Mouse (Mus musculus): Measurements from ENCODE around the gene Kptn.

Gene Kptn

DNA sequence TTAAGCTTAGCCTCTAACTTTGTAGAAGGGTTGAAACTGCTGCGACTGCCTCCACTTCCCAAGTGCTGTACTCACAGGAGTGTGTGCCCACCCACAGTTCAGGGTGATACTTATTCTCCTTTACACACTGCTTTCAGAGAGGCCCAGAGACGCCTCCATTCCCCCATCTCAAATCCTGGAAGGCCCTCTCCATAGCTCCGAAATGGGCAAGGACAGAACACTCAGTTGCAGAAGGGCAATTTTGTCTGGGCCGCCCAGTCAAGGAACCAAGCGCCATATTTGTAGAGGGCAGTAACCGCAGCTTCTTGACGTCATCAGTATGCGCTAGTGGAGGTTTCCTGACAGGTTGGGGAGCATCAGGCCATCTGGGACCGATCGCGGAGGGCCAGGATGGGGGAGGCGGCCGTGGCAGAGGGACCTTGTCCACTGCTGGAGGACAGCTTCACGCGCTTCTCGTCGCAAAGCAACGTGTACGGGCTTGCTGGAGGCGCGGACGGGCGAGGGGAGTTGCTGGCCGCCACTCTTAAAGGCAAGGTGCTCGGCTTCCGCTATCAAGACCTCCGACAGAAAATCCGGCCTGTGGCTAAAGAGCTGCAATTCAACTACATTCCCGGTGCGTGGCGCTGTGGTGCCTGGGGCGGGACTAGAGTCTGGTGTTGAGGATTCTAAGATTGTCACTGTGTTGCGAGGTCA is at the start of gene Kptn:
Gene Kptn (plus strand): TSS at position 327 of the 693 bp plus-strand sequence.
- DNase-seq, result peak; percentile 94

GRCm38 (mm10) chr7:16070846-16071245 is 48.8 kb upstream of the Kptn start:
- DNase-seq, result no peak

DNA sequence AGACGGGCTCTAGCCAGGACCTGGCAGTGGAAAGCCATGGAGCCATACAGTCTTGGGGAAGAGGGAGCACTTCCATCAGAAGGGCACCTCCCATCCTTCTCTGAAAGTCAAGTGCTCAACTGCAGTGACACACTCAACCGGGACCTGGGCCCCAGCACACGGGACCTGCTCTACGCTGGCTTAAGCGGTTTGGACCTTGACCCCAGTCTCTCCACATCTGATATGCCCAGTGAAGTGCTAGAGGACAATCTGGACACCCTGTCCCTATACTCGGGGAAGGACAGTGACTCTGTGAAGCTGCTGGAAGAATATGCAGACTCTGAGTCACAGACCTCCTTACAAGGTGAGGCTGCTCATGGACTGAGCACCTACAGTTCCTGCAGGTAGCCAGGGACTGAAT is 47.8 kb upstream of the Kptn start:
- DNase-seq, result no peak

DNA sequence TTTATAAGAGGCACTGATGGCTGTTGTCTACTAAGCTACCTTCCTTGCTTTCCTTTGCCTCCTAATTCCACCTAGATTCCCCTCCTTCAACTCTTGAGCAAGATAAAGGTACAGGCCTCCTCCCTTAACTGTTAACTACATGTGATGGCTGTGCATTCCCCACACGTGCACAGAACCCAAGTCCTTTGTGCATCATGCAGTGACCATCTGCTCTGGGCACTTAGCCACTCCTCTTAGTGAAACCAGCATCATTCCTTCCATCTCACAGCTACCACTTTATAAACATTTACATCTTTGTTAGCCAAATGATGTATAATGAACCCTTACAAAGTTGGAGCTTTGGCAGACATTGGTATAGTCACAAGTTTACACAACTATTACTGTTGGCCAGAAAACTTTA is 39.7 kb upstream of the Kptn start:
- DNase-seq, result no peak

DNA sequence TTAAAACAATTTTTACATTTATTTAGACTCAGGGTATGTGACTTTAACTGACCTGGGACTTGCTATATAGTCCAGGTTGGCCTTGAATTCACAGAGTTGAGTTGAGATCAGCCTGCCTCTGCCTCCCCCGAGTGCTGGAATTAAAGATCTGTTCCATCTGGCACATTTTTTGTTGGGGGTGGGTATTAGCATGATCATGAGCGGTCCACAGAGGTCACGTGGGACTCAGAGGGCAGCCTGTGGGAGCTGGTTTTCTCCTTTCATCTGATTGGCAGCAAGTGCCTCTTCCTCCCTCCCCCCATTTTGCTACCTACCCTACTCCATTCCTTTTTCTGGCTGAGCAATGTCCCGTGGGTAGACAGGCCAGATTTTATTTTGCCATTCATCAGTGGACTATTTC is 39.1 kb upstream of the Kptn start:
- no peak for DNase-seq

DNA sequence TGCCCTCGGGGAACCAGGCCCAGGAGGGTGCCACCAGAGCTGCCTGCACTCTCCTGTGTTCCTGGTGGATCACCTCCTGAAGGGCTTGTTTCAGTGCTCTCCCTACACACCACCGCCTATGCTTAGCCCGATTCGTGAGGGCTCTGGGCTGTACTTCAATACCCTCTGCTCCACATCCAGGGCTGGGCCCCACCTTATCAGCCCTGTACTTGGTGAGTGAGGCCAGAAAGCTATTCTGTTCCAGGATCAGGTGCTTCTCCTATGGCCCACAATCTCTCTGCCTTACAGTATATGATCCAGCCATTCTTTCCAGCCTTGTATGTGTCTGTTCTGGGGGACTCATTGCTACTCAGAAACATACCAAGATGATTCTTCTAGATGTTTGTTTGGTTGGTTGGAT is 36.3 kb upstream of the Kptn start:
- no peak for DNase-seq

GRCm38 (mm10) chr7:16087587-16087986 is 32.1 kb upstream of the Kptn start:
- peak; percentile 68 for DNase-seq

GRCm38 (mm10) chr7:16094592-16094991 is 25.1 kb upstream of the Kptn start:
- no peak for DNase-seq

- peak; percentile 100 for DNase-seq
Measured at GRCm38 (mm10) chr7:16098021-16099017, 21.4 kb upstream of the Kptn start, which contains the start of gene Napa. Gene Napa (plus strand): TSS chr7:16098458.

- DNase-seq, result no peak
Measured at GRCm38 (mm10) chr7:16099901-16100300, 19.8 kb upstream of the Kptn start.

DNA sequence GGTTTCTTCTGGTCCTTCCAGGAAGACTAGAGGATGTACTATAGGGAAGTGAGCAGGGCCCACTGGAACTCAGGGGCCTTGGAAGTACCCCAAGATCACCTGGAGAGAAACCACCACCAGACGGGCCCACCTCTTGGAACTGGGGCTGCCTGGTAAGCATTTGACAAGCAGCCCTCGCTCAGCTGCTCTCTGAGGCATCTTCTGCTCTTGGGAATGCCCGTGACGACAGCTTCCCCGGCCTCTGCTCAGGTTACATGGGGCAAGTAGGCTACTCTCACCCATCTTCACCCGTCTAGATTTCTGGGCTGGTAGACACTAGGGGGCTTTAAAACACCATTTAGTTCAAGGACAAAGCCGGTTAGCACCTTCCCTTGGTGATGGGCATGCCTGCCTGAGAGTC is 18.6 kb upstream of the Kptn start:
- peak; percentile 48 for DNase-seq

- peak; percentile 56 for DNase-seq
Measured at GRCm38 (mm10) chr7:16101726-16102475, 17.8 kb upstream of the Kptn start.

- DNase-seq, result peak; percentile 58
Measured at GRCm38 (mm10) chr7:16102686-16103226, 16.9 kb upstream of the Kptn start.

- peak; percentile 98 for DNase-seq
Measured at GRCm38 (mm10) chr7:16103760-16104159, 15.9 kb upstream of the Kptn start.

- no peak for DNase-seq
Measured at GRCm38 (mm10) chr7:16104611-16105388, 14.9 kb upstream of the Kptn start.

DNA sequence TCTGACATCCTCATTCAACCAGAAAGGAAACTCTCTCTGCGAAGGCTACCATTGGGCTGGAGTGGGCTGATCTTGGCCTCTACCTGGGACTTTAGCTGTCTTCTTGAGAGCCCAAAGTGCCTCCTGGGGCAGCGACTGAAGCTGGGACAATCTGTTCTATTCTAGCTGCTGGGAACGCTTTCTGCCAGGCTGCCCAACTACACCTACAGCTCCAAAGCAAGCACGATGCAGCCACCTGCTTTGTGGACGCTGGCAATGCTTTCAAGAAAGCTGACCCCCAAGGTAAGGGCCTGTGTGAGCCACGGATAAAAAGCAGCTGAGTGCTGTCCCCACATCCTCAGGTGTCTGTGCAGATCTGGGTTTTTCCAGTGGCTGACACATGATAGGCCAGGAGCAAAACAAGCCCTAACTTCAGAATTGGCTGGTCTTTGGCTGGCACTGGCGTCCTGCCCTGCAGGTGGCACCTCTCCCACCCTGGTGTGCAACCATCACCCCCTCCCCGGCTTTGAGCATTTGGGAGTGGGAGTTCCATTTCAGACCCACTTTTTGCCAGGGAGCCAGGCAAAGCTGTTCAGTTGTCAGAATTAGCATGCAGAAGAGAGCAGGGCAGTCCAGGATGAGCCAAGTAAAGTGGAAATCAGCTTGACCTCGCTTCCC is 10.7 kb upstream of the Kptn start:
- DNase-seq, result peak; percentile 61

- peak; percentile 47 for DNase-seq
Measured at GRCm38 (mm10) chr7:16110158-16110557, 9.5 kb upstream of the Kptn start.

GRCm38 (mm10) chr7:16111284-16112090 is 8.2 kb upstream of the Kptn start:
- DNase-seq, result no peak

DNA sequence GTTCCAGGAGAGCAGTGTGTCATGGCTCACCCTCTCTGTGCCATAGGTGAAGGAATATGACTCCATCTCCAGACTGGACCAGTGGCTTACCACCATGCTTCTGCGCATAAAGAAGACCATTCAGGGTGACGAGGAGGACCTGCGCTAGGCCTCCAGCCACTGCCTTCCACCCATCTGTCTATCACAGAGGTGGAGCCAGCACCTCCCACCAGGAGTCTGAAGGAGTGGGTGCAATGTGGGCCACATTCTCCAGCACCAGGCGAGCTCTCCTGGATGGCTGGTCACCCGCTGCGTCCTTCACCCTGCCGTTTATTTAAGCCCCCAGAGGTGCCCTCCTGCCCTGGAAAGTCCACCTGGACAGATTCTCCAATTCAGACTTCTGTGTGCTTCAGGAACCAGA is 3.3 kb upstream of the Kptn start:
- DNase-seq, result no peak

DNA sequence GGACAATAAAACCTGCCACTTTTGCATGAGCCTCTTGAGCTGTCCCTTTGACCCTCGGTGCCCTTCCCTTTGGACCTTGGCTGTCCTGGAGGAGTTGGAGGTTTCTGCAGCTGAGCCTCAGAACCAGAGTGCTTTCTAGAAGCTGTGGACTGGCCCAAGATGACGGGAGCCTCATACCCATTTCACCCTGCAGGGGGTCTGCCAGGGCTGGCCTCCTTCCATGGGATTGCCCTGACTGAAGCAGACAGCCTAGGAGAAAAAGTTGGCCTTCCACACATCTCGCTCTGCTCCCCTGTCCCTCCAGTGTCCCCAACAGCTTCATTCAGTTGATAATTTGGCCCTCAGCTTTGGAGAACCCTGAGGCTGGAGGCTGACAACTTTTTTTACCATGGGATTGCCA is 2.6 kb upstream of the Kptn start:
- peak; percentile 69 for DNase-seq

DNA sequence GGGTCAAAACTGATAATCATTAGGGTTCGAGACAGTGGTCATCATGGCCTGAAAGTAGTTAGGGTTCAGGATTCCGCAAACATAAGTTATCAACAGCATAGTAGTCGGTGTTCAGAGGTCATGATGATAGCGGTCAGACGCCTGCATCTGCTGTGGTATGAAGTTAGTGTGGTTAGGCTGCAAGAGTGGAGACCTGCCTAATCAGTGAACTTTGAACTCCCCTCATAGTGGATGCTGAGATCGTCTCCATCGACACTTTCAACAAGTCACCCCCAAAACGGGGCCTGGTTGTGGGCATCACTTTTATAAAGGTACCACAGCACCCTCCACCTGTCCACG is 536 bp downstream of the Kptn start:
- no peak for DNase-seq

Measured in cerebellum, adult 9-11 months (tissue).